Mouse (Mus musculus): ENCODE results near the gene Gm49336.

The Gm49336 gene

GRCm38 (mm10) chr14:60250366-60250765 lies 941 bp downstream of the Gm49336 start:
- no peak for DNase-seq (ENCODE audit: extremely low read depth, low read depth)

GRCm38 (mm10) chr14:60238551-60238950 lies 12.8 kb downstream of the Gm49336 start:
- no peak for DNase-seq (ENCODE audit: extremely low read depth, low read depth)

- no peak for DNase-seq (ENCODE audit: extremely low read depth, low read depth)
Observed at GRCm38 (mm10) chr14:60219886-60220285, 31.4 kb downstream of the Gm49336 start.

- DNase-seq (ENCODE audit: extremely low read depth, low read depth) = no peak
Observed at GRCm38 (mm10) chr14:60217616-60218015, 33.7 kb downstream of the Gm49336 start.

GRCm38 (mm10) chr14:60216125-60216524 lies 35.2 kb downstream of the Gm49336 start:
- DNase-seq (ENCODE audit: extremely low read depth, low read depth) = no peak

GRCm38 (mm10) chr14:60215000-60215399 lies 36.3 kb downstream of the Gm49336 start:
- no peak for DNase-seq (ENCODE audit: extremely low read depth, low read depth)

- DNase-seq (ENCODE audit: extremely low read depth, low read depth) = no peak
Observed at GRCm38 (mm10) chr14:60214040-60214439, 37.3 kb downstream of the Gm49336 start.

GRCm38 (mm10) chr14:60209166-60209565 lies 42.1 kb downstream of the Gm49336 start:
- no peak for DNase-seq (ENCODE audit: extremely low read depth, low read depth)

- DNase-seq (ENCODE audit: extremely low read depth, low read depth) = no peak
Observed at GRCm38 (mm10) chr14:60204993-60205392, 46.3 kb downstream of the Gm49336 start.

GRCm38 (mm10) chr14:60196884-60197283 lies 54.4 kb downstream of the Gm49336 start, which contains the start of gene Atp8a2:
Gene Atp8a2, minus strand, starts transcription at chr14:60197179.
- DNase-seq (ENCODE audit: extremely low read depth, low read depth) = no peak

- DNase-seq (ENCODE audit: extremely low read depth, low read depth) = no peak
Observed at GRCm38 (mm10) chr14:60195999-60196398, 55.3 kb downstream of the Gm49336 start.

GRCm38 (mm10) chr14:60194606-60195005 lies 56.7 kb downstream of the Gm49336 start:
- peak; percentile 80 for DNase-seq (ENCODE audit: extremely low read depth, low read depth)

GRCm38 (mm10) chr14:60189771-60190170 lies 61.5 kb downstream of the Gm49336 start:
- no peak for DNase-seq (ENCODE audit: extremely low read depth, low read depth)

- no peak for DNase-seq (ENCODE audit: extremely low read depth, low read depth)
Observed at GRCm38 (mm10) chr14:60188201-60188825, 63.0 kb downstream of the Gm49336 start.

GRCm38 (mm10) chr14:60181306-60181705 lies 70.0 kb downstream of the Gm49336 start:
- DNase-seq (ENCODE audit: extremely low read depth, low read depth) = no peak

GRCm38 (mm10) chr14:60178571-60178955 lies 72.7 kb downstream of the Gm49336 start:
- no peak for DNase-seq (ENCODE audit: extremely low read depth, low read depth)

GRCm38 (mm10) chr14:60177614-60178570 lies 73.4 kb downstream of the Gm49336 start:
- peak; percentile 67 for DNase-seq (ENCODE audit: extremely low read depth, low read depth)

- no peak for DNase-seq (ENCODE audit: extremely low read depth, low read depth)
Observed at GRCm38 (mm10) chr14:60176891-60177613, 74.3 kb downstream of the Gm49336 start.

- no peak for DNase-seq (ENCODE audit: extremely low read depth, low read depth)
Observed at GRCm38 (mm10) chr14:60176469-60176890, 74.8 kb downstream of the Gm49336 start.

GRCm38 (mm10) chr14:60172286-60173055 lies 78.8 kb downstream of the Gm49336 start:
- no peak for DNase-seq (ENCODE audit: extremely low read depth, low read depth)
